Mouse (Mus musculus) gastrocnemius, adult 8-10 months (tissue): ENCODE results near the gene Lrrc4c. TPM values are rescaled to one million over a fixed set of nuclear protein-coding genes. Genes with fewer than 3 reads are reported as not detected.

Source experiments
- DNase-seq, 2 experiments: peaks; one replicate each; pipeline ENCODE4 v3.0.0; 2022; ENCODE audit warnings: low spot score in 2 of 2
- total RNA-seq, 4 experiments: library from RNA; stranded (reverse); gene quantifications; 2 replicates each; pipeline ENCODE4 v1.2.4; 2022

Gene Lrrc4c
- total RNA-seq, result under 1 TPM; 0.07 to 0.24 (median 0.15) TPM

- DNase-seq, result no peak
Observed at GRCm38 (mm10) chr2:96317387-96318299, at the start of gene Lrrc4c. TSS of gene Lrrc4c (plus strand) at chr2:96318169.

DNA sequence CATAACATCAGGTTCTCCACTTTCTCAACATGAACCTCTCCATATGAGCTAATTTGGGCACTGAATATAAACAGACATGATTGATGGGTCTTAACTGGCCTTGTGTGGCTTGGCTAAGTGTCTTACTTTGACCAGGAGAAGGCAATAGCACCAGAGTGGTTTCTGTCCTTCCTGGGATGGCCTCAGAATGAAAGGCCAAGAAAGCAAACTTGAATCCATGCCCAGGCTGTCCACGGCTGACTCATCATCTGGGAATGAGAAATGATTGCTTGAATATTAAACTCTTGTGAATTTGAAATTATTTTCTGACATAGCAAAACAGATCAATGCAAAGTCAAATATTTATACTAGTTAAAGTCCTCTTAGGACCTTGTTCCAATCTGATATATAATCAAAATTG is 42.9 kb upstream of the Lrrc4c start:
- DNase-seq, result no peak

- DNase-seq, result no peak
Observed at GRCm38 (mm10) chr2:96282926-96283325, 35.0 kb upstream of the Lrrc4c start.

- DNase-seq, result no peak
Observed at GRCm38 (mm10) chr2:96287512-96287911, 30.5 kb upstream of the Lrrc4c start.

DNA sequence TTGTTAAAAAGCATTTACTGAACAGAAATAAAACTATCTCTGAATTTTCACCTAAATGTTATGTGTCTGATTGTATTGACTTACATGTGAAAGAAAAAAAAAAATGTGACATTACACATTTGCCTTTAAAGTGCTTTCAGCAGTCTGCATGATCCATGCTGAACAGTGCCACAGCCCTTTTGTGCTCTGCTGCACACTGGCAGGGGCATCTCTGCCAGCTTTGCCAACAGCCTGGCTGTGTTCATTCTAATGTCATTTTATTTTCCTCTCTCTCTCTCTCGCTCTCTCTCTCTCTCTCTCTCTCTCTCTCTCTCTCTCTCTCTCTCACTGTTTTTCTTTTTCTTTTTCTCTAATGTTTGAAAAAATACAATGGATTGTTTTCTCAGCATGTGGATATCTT is 27.4 kb upstream of the Lrrc4c start:
- no peak for DNase-seq

DNA sequence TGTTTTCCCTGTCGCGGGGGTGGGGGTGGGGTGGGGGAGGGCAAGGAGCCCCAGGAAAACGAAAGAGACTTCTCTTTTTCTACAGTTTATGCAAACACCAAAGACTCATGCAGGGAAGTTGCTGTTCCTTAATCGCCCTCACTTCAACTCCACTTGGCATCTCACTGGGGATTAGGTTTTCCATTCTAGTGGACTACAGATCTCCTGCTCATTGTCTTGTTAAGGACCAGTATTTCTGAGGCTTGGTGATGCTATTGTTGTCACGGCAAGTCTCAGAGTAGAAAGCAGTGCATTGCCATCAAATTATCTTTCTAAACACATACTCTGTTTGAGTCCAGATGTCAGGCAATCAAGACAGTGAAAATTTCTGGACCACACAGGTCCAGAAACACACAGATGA is 2.9 kb upstream of the Lrrc4c start:
- no peak for DNase-seq

GRCm38 (mm10) chr2:96316531-96316930 is 1.4 kb upstream of the Lrrc4c start:
- DNase-seq, result no peak

- no peak for DNase-seq
Observed at GRCm38 (mm10) chr2:96318556-96318955, 587 bp downstream of the Lrrc4c start.

GRCm38 (mm10) chr2:96319201-96319600 is 1.2 kb downstream of the Lrrc4c start:
- no peak for DNase-seq

- DNase-seq, result no peak
Observed at GRCm38 (mm10) chr2:96319649-96320048, 1.7 kb downstream of the Lrrc4c start.

GRCm38 (mm10) chr2:96334652-96335051 is 16.7 kb downstream of the Lrrc4c start:
- DNase-seq, result no peak

DNA sequence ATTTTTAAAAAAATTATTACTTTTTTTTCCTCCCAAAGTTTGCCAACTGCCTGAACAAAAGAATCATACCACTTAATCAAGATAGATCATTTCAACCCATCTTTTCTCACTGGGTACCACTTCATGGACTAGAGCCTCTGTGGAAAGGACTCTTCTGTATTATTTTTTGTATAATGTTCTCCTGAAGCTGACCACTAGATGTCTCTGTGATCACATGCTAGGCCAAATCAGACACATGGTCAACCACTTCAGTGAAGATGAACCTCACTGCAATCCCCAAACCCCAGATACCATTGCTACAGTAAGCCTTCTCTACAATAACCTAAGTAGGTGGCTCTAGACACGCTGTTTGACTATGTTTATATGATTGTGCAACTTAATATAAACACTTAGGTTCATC is 19.4 kb downstream of the Lrrc4c start:
- DNase-seq, result no peak

- DNase-seq, result no peak
Observed at GRCm38 (mm10) chr2:96401186-96401811, 83.3 kb downstream of the Lrrc4c start.

DNA sequence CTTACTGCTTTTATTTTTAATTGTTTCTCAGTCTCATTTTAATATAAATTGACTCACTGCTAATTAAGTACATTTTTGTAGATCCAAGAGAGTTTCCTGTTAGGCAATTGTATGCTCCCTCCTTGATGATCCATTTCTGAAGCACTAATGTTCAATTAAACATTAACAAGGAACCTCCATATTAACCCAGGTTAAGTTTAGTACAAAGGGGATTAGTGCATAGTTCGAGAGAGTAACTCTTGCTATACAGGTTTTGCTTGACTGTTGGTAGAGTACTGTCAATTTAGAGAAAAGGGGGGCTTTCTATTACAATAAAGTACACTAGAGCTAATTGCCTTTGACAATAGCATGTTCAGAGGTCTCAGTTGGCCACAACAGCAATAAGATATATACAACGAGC is 84.5 kb downstream of the Lrrc4c start:
- DNase-seq, result no peak

DNA sequence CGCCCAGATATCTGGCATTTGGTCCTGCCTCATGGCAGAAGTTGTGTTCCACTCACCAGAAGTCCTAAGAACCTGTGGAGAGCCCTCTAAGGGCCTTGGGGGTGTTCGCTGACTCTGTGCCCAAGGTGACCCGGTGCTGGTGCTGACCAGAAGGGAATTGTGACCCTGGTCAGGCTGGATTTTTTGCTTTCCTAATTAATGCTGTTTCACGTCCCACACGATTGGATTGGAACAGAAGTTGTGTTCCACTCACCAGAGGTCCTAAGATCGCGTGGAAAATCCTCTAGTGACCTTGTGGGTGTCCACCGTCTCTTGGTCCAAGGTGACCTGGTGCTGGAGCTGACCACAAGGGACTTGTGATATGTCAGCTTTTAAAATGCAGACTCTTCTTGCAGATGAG is 88.9 kb downstream of the Lrrc4c start:
- no peak for DNase-seq

DNA sequence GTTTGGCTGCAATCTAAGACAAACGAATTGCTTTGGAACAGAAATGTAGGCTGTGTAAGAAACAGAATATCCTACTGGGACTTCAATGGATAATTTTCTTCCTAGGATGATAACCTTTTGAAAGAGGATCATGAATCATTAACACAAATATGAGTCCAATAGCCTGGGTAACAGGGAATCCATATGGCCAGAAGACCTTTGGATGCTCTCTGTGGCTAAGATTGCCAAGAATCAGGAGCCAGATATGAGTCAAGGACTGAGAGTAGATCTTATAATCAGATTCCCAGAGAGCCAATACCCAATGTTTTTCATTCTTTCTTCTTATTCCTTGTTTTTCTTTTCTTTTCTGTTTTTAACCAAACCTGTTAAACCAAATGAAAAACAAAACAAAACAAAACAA is 93.2 kb downstream of the Lrrc4c start:
- no peak for DNase-seq

GRCm38 (mm10) chr2:96461566-96461965 is 143.6 kb downstream of the Lrrc4c start:
- no peak for DNase-seq

GRCm38 (mm10) chr2:96475674-96476073 is 157.7 kb downstream of the Lrrc4c start:
- DNase-seq, result no peak

GRCm38 (mm10) chr2:96499116-96499882 is 181.3 kb downstream of the Lrrc4c start:
- no peak for DNase-seq

DNA sequence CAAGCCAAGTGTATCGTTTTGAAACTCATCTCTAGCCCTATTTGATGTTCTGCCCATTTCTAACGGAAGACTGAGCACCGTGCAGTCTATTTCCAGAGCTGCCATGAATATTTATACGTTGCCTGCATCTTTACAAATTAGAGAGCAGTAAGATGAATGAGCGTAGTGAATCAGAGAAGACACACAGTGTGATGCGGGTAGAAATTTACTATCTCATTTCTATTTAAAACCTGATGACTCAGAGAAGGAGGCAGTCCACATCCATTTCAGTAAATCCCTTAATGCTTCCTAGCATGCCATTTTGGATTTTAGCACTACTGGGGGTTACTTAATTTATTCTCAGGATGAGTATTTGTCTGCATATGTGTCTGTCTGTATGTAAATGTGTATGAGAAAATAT is 186.2 kb downstream of the Lrrc4c start:
- DNase-seq, result no peak

DNA sequence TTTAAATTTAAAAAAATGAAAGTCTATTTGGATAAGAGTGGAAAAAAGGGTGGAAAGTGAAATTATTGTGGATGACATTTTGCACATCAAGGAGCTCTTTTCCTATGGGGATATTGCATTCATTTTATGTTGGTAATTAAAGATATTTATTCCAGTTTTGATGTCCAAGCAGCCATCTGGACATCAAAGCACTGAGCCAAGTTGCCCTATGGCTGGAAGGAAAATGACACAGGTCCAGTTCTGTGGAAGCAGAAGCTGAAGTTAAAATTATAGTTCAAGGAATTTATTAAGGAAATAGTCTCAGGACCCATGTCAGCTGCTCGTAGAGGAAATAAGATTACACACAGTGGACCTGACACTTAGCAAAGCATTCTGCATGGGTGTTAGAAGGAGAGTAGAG is 187.7 kb downstream of the Lrrc4c start:
- no peak for DNase-seq

GRCm38 (mm10) chr2:96508991-96509390 is 191.0 kb downstream of the Lrrc4c start:
- no peak for DNase-seq
